Mouse (Mus musculus) cortical plate, adult 2 months (tissue): ENCODE data around the gene Nom1. TPM values are rescaled to one million over a fixed set of nuclear protein-coding genes. Genes with fewer than 3 reads are reported as not detected.
"Not testable (repeated sequence)": the region's sequence is repeated elsewhere in the genome, so short reads cannot be mapped to it uniquely, and the experiment has no call there.

Experiments used
- H3K27ac ChIP-seq: fragments of 200-500 bp; 2 replicates; pipeline ENCODE4 v1.5.1; 2012; ENCODE audit warnings: low read length, control low read depth, inconsistent platforms; ENCODE audit not compliant: insufficient read depth
- H3K4me1 ChIP-seq: fragments of 200-500 bp; 2 replicates; pipeline ENCODE4 v1.6.1; 2011; ENCODE audit warnings: low read length; ENCODE audit not compliant: control insufficient read depth, insufficient read depth
- H3K4me3 ChIP-seq: fragments of 200-500 bp; 2 replicates; pipeline ENCODE4 v1.5.1; 2011; ENCODE audit warnings: mild to moderate bottlenecking, low read length, control low read depth; ENCODE audit not compliant: insufficient read depth
- CTCF ChIP-seq: fragments of 200-500 bp; IDR thresholded peaks from 2 replicates; pipeline ENCODE4 v1.5.1; 2011; ENCODE audit warnings: mild to moderate bottlenecking, control low read depth, low read length; ENCODE audit not compliant: insufficient read depth; ENCODE audit errors: extremely low read depth
- POLR2A ChIP-seq: fragments of 200-500 bp; IDR thresholded peaks from 2 replicates; pipeline ENCODE4 v1.6.1; 2011; ENCODE audit warnings: mild to moderate bottlenecking, low read length, control low read depth; ENCODE audit not compliant: insufficient read depth; ENCODE audit errors: extremely low read depth
- polyA plus RNA-seq: library from polyadenylated mRNA; depleted of rRNA; stranded (reverse); fragments of >200 nt; gene quantifications from 2 replicates; pipeline ENCODE4 v1.2.3, GENCODE M21; 2012

Gene Nom1
- polyA plus RNA-seq, 1 experiment = 21.4 TPM

DNA sequence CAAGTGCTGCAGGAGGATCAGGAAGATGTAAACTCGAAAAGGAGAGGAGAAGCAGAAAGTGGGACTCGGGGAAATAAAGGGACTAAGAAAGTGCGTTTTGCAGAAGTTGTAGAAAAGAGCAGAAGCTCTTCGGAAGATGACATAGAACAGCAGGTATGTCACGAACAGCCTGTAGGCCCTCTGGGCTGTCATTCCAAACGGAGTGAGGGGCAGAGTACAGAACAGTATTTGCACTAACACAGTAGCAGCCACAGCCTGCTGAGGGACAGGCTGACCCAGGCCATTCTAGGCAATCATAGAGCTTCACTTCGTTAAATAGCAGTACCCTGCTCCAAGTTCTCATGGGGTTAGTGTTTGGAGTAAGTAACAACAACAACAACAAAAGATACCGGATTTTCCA, 1.0 kb downstream of the Nom1 start:
- Histone ChIP-seq H3K4me3 (peak overlapping the region; percentile 46), H3K27ac (no peak overlapping the region), H3K4me1 (peaks cover 5% of the 10 kb centered on the region)
- TF ChIP-seq CTCF (no peak), POLR2A (no peak)

DNA sequence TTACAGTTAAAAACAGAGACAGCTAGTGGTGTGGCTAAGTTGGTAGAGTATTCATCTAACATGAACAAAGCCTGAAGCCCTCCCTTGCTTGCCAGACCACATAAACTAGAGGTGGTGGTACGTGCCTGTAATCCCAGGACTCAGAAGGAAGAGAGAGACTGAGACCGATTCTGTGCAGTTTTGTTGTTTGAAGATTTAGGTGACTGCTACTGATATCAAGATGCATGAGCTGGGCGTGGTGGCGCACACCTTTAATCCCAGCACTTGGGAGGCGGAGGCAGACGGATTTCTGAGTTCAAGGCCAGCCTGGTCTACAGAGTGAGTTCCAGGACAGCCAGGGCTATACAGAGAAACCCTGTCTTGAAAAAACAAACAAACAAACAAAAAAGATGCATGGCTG, 2.3 kb downstream of the Nom1 start:
- H3K27ac ChIP-seq, H3K4me1 ChIP-seq, H3K4me3 ChIP-seq: not testable (repeated sequence)

DNA sequence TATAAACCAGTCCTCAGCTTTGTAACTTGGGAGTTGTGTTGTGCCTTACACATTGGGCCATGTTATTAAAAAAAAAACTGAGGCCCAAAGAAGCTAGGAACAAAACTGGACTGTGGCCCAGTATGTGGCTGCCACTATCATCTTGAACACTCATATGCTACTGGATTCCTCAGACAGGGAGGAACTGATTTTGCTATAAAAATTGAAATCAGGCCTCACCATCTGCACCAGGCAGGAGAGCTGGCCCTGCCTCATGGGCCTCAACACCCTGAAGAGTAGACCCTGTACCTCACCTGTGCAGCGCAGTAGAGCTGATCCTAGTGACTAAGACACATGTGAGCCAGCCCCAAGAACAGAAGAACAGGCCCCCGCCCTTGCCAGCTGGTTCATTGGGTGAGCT, 10.8 kb downstream of the Nom1 start:
- H3K4me3 ChIP-seq = no peak overlapping the region
- no peak for TF ChIP-seq CTCF
- TF ChIP-seq POLR2A = no peak
- H3K27ac ChIP-seq = no peak overlapping the region
- H3K4me1 ChIP-seq = no peaks in the 10 kb centered on the region

DNA sequence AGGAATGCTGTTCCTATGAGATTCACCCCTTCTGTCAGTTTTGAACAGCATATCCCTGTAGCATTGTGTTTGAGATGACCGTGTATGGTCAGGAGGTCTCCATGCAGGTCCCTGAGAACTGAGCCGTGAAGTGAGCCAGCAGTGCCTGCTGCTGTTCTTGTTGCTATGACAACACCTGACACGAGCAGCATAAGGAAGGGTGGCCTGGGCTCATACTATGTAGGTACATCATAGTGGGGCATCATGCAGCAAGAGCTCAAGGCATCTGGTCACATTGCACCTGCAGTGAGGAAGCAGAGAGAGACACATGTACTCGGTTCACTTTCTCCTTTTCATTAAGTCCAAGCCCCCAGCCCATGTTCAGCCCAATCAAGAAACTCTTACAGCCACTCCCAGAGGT, 17.9 kb downstream of the Nom1 start:
- Histone ChIP-seq H3K4me3 (no peak overlapping the region), H3K27ac (no peak overlapping the region), H3K4me1 (no peaks in the 10 kb centered on the region)
- no peak for TF ChIP-seq CTCF
- no peak for TF ChIP-seq POLR2A

GRCm38 (mm10) chr5:29456895-29457656, 22.6 kb downstream of the Nom1 start:
- no peak overlapping the region for H3K27ac ChIP-seq
- TF ChIP-seq CTCF (no peak), POLR2A (no peak)

DNA sequence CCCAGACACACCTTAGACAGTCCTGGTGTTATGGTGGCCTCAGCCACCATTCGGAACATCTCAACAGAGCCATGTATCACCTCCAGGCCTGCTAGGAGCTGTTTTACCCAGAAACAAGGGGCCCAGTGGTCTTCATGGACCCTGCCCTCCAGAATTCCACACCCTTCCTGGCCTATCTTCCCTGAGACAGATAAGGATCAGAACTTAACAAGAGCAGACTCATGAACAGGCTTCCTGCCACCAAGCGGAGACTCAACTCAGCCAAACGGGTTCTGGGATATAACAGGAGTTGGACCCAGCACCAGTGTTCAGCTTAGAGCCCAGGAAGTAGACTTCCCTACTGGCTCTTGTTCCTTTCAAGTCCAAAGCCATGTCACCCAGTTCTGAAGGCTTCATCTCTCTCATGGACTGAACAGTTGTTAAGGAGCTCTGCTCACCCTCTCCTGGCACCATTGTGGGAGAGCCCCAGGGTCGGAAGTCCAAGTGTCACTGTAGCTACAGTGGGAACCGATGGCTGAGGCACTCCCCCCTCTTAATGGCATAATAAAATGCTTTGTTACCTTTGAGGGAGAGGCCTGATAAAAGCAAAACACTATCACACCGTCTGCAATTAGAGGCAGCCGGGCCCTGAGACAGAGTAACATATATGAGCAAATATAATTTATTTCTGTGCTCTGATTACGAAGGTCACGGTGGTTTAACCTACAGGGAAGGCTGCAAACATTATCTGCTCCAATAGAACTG, 28.7 kb downstream of the Nom1 start:
- H3K27ac ChIP-seq = no peak overlapping the region
- H3K4me1 ChIP-seq = no peaks in the 10 kb centered on the region
- H3K4me3 ChIP-seq = no peak overlapping the region
- TF ChIP-seq POLR2A (no peak), CTCF (no peak)

More at GRCm38 (mm10) chr5:29456895-29457656, 22.6 kb downstream of the Nom1 start:
- Histone ChIP-seq H3K4me3 (no peak overlapping the region), H3K4me1 (no peaks in the 10 kb centered on the region)

GRCm38 (mm10) chr5:29467489-29468350, 33.3 kb downstream of the Nom1 start:
- H3K4me1 ChIP-seq = no peaks in the 10 kb centered on the region
- TF ChIP-seq POLR2A (no peak), CTCF (no peak)
- H3K27ac ChIP-seq = no peak overlapping the region
- H3K4me3 ChIP-seq = 0 out of 2 replicates have a peak overlapping the region, but pooled peaks have one; percentile 15

DNA sequence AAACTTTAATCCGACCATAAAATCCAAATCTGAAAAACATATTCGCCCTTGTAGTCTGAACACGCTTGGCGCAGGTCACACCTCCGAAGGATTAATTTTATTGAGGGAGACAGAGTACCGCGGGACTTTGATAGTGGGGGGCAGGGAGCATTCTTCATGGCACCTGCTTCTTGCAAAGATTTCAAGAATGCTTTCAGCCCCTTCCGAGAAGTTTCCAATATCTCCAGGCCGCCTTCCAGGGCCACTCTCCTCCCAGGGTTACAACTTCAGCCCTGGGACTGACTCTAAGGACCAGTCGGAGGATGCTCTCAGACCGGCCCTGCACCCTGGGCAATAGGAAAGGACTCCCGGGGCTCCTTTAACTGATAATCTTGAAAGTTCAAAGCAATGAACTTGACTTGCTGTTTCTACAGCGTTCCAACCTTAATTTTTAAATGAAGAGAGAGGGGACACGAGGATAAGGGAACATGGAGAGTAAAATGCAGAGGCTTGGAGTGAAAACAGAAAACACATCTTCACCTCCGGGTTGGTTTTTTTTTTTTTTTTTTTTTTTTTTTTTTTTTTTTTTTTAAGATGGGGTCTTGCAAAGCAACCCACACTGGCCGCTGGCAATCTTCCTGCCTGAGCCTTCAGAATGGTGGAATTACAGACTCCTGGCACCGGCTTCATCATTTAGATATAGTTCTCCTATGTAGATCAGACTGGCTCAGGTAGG, 34.0 kb downstream of the Nom1 start:
- no peaks in the 10 kb centered on the region for H3K4me1 ChIP-seq
- TF ChIP-seq POLR2A = no peak
- no peak for TF ChIP-seq CTCF
- H3K27ac ChIP-seq = no peak overlapping the region
- no peak overlapping the region for H3K4me3 ChIP-seq

DNA sequence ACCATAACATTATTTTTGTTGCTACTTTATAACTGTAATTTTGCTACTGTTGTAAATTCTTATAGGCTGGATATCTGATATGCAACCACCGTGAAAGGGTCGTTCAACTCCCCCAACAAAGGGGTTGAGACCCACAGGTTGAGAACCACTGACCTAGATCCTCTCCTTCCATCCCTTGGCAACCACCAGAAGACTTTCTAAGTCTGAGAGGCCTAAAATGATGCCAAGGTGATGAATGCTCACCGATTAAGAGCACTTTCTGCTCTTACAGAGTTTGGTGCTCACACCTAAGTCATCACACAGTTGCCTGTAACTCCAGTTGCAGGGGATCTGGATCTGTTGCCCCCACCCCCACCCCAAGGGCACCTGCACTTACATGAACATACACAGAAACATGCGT, 35.0 kb downstream of the Nom1 start:
- TF ChIP-seq CTCF (no peak), POLR2A (no peak)
- H3K4me1 ChIP-seq = no peaks in the 10 kb centered on the region
- no peak overlapping the region for H3K27ac ChIP-seq
- H3K4me3 ChIP-seq = no peak overlapping the region
